Mouse (Mus musculus): ENCODE results near the gene Asic2. TPM values are rescaled to one million over a fixed set of nuclear protein-coding genes. Genes with fewer than 3 reads are reported as not detected.
A peak's percentile ranks its signal among the peaks of the same experiment; 100 is the strongest.
"Not testable (repeated sequence)": the region's sequence is repeated elsewhere in the genome, so short reads cannot be mapped to it uniquely, and the experiment has no call there.

Gene Asic2
- total RNA-seq, 2 experiments from 2014 or later: 2.6 to 4.8 TPM

DNA sequence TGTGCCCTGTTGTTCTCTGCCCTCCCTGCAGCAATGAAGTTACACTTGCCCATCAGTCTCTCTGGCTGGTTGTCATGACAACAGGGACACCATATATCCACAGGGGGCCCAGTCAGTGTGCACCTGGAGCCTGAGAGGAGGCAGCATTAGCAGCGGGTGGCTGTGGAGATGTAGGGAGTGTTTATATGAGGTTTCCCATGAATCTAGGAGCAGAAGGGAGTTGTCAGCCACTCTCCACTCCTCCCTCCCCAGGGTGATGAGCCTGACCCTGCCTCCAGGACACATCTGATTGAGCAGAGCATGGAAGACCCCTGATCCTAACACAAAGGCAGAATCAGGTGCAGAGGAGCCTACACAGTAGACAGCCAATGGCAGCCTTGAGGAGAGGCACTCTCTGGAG is 514.1 kb downstream of the Asic2 start:
- no peak for DNase-seq

DNA sequence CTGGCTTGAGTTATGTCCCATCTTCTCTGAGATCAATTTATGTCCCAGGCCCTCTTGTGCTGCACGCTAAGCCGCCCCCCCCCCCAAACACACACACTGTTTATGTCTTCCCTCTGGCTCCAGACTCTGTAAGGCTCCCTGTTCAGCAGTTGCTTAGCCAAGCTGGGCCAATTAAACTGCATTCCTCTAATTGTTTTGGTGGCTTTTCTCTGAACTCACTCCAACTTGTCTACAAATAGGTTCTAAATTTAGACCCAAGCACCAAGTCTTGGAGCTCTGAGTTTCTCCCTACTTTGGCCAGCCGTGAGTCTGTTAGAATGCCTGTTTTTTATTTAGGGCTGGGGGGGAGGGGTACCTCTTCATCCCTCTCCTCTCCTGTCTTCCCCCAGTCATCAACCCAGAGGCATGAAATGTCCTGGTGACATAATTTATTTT is 519.0 kb downstream of the Asic2 start:
- DNase-seq: no peak

DNA sequence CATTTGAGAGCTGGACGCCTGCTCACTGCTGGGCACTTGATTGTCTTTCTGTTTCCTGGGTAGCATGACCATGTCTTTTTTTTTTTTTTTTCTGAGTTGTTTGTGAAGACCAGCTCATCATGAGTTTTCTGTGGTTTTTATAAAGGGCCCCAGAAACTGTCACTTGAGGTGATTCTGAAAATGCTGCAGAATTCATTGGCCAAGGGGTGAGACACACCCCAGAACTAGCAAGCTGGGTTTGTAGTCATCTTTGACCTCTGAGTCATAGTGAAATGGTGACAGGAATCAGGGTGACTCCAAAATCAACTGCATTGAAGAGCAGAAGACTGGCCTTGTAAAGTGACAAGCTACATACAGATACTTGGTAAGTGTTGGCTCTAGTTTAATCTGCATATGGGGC is 521.9 kb downstream of the Asic2 start:
- DNase-seq: no peak

DNA sequence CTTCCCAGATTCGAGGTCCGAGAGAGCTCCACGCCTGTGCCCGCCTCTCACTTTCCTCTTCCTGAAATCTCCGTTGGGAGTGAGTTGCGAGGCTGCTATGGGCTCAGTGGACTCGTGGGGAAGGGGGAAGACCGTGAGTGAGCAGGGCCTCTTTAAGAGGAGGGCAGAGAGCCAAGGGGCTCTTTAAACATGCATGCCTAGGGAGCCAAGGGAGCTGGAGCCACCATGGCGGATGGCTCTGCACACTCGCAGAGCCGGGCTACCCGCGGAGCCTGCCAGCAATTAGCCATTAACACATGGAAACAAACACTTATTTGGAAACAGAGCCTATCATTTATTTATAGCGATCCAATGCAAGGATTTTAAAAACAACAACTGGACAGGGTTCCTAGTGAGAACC is 541.4 kb downstream of the Asic2 start:
- no peak for DNase-seq

DNA sequence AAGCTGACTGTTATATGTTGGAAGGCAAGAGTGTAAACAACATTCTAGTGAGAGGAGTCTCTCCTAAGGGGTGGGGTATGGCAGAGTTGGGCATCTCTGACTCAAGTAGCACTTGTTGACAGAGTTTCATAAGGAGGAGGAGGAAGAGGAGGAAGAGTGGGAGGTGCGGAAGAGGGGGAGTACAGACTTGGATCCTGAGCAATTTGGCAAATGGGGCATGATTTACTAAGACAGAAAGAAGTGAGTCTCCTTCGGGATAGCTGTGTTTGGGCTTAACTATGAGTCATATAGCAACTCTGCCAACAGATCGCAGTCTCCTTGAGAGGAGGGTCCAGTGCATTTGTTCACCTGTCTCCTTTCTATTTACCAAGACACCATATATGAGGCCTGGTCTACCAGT is 549.1 kb downstream of the Asic2 start:
- DNase-seq: no peak

DNA sequence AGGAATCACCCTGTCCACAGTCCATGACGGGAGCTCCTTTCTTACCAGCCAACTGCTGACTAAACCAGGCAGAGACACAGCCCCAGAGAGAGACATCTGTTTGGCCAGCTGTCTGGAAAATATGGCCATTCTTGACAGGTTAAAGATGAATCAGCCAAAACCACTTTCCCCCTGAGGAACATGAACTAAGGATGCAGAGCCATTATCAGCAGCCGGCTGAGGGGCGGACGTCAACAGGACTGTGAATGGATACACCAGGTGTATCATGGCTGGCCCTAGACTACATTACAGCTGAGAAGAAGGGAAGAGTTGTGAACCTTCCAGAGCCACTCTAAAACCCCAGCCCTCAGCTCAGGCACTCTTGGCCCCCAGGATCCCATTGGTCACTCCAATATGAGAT is 550.2 kb downstream of the Asic2 start:
- no peak for DNase-seq

DNA sequence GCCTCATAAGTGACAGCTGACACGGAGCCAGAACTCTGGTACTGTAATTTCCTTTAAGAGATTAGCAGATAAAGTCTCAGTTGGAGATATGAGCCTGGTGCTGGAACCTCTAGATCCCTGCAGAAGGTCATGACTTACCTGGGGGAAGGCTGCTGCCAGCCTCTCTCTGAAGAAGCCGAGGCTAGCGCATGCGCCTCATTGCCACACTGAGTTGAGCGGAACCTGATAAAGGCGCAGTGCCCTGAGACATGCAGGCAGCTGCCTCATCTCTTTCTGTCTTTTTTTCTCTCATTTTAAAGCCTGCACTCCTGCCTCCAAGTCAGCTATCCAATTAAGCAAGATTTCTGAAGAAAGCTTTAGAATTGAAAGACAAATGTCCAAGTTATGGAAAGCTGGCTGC is 551.9 kb downstream of the Asic2 start:
- no peak for DNase-seq

DNA sequence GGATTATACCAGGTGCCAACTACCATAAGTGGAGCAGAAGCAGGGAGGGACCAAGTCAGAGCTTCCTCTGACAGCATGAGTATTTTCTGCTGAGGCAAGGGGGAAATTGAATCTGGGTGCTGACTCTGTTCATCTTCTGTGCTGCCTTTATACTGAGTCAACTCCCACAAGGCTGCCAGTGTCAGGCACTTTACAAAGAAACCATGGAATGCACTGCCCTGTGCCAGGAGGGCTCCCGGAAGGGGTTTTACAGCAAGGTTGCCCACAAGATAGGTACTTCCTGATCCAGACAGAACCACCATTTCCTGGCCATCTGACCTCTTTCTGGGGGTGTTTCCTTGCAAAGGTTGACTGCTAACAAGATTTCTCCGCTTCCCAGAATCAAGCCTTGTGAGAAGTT is 553.7 kb downstream of the Asic2 start:
- DNase-seq: no peak

DNA sequence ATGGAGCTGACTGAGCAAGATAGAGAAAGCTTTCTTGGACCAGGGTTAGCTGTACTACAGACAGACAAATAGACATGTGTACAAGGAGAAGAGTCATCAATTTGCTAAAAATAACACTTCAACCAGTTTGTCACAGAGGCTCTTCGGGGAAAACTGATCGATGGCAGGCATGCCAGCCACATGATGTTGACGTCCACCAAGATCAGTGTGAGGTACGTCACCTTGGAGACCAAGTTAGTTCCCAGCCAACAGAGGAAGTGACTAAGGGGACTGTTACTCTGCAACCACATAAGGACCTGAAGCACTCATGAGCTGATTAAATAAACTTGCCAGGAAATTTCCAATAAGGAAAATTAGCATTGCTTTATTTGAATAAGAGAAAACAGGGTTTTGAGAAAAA is 557.0 kb downstream of the Asic2 start:
- DNase-seq: no peak

DNA sequence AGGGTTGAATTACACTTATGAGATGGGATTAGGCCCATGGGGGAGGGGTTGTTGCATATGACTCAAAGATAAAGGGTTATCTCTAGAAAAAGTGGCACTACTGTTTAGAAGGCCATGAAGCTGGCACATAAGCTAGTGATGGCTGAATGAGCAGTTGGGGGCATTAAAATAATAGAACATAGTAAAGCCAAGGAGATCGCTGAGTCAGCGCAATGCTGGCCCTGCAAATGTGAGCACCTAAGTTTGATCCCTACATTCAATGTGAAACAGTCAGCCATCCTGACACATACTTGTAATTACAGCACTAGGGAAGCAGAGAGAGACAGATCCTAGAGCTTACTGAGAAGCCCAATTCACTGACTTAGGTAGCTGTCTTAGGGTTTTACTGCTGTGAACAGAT is 562.3 kb downstream of the Asic2 start:
- no peak for DNase-seq

DNA sequence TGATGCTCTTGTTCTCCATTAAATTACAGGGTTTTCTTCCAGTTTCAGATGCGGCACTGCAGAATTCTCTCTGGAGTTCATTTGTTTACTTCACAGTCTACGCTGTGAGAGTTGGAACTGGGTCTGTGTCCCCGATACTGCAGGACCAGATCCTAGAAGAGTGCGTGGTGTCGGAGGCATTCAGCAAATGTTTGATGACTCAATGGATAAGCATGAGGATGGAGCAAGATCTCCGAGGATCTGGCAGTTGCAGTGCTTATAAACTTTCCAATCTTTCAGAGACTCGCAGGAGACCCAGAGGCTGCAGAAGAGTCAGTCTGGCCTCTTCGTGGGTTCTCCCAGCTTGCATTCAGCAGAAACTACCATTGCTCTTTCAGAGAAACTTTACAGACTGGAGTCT is 566.0 kb downstream of the Asic2 start:
- no peak for DNase-seq

DNA sequence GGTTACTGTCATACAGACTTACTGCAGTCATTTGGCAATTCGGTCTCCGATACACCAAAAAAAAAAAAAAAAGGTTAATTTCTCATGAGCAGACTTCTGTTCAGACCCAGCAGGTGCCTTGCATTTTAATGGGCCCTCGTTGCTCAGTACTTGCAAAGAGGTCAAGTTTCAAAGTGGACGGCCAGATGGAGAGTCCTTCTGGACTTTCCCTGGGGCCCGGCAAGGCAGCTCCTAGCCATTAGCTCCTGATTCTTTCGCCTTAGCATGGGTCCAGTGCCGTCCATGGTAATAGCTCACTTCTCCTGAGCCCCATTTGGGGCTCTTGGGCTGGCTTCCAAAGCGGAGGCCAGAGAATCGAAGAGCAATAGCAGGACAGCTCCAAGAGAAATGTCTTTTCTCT is 575.4 kb downstream of the Asic2 start:
- no peak for DNase-seq

DNA sequence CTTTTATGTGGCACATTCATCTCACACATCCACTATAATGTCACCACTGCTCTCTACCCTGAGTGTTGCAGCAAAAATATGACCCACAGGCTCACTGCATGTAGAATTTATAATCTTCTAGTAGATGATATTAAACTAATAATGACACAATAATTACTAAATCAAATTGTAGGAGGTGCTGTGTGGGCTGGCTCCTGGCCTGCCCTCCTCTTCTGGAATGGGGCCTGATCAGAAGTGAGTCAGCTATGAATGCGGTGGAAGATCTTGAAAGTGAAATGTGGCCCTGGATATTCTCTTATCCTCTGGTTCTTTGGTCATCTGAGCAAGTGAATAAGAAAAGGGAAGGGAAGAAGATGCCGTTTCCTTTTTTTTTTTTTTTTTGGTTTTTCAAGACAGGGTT is 582.1 kb downstream of the Asic2 start:
- no peak for DNase-seq

DNA sequence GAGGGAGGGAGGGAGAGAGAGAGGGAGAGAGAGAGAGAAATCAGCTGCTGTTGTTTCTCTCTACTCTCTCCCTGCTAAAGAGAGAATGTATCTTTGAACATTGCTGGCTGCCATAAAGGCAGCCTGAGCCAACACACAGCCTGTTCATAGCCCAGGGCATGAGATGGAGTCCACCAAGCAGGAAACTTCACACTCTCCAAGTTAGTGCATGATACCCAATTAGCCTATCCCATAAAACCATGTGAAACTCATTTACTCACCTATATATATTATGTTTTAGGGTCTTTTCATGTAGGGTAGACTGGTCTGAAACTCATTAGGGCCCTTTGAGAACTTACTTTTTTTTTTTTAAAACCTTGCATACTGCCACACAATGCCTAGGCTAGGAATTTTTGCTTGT is 582.7 kb downstream of the Asic2 start:
- no peak for DNase-seq

DNA sequence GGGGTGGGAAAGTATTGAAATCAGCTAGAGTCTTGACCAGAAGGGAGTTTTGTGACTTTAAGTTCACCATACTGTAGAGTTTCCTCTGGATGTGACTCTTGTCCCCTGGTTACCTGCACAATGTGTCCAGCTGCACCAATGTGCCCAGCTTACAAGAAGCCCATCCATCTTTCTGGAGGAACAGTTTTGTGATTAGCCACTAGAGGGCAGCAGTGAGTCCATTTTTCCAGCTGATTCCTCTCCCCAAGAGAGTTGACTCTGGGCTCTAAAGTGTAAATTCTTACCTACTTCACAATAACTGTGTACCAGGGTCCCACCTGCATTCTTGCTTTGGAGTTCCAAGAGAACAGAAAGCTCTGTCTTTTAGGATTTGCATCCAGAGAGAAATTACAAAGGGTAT is 593.4 kb downstream of the Asic2 start:
- DNase-seq: peak; percentile 64

DNA sequence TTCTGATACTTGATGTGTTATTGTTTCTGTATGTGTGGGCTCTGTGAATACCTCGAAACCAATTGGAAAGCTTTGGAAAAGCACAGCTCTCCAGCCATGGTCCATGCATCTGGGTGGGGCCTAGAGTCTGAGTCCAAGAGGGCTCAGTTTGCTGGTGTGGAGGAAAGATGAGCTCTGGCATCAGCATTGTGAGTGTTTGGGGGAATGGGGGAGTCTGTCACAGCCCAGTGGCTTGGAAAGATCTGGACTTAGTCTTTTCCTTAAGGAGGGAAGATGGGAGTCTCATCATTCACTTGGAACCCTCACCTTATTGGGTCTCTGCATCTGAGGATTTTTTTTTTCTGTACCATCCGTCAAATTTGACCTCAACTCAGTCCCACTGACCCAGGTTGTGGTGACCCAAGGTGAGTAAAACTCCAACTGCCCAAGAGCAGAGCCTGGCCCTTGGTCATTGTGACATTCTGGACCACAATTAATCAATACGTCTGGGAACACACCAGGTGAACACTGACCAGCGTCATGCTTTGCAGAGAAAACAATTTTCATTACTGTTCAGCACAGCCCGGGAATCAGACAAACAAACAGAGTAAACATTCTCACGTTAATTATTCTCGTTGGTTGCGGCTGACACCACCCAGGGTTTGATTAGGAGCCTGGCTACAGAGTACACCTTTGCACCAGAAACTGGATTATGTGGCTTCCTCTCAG is 594.1 kb downstream of the Asic2 start:
- DNase-seq: no peak

DNA sequence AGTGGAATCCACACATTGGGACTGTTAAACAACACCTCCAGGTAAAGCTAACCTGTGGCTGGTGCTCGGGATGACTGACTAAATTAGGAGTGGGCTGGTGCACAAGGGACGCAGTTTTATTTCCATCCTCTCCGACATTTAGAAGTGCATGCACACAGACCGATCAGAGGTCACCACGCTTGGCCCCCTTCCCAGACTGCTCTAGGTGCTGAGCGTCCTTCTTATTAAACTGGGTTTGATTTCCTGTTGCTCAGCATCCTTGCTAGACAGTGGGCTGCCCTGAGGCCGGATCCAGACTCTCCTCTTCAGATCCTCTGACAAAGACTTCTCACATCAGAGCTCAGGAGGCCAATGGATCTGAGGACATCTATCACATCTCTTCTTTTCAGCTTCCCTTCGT is 596.7 kb downstream of the Asic2 start:
- DNase-seq: peak; percentile 75

DNA sequence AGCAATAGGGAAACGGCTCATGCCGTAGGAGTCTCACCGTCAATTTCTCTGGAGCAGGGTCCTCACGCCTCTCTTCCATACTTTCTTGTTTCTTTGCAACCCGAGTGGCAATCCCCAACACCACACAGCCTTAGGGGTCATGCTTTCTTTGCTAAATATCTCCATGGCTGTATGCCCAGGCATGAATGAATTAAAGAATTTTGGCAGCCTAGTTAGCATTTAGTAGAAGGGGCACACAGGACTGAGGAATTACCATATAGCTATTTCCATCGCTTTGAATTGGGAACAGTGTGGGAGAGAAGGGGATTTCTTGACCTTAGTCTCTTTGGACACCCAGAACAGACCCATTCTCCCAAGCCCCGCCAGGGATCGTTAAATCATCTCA is 597.8 kb downstream of the Asic2 start:
- no peak for DNase-seq

DNA sequence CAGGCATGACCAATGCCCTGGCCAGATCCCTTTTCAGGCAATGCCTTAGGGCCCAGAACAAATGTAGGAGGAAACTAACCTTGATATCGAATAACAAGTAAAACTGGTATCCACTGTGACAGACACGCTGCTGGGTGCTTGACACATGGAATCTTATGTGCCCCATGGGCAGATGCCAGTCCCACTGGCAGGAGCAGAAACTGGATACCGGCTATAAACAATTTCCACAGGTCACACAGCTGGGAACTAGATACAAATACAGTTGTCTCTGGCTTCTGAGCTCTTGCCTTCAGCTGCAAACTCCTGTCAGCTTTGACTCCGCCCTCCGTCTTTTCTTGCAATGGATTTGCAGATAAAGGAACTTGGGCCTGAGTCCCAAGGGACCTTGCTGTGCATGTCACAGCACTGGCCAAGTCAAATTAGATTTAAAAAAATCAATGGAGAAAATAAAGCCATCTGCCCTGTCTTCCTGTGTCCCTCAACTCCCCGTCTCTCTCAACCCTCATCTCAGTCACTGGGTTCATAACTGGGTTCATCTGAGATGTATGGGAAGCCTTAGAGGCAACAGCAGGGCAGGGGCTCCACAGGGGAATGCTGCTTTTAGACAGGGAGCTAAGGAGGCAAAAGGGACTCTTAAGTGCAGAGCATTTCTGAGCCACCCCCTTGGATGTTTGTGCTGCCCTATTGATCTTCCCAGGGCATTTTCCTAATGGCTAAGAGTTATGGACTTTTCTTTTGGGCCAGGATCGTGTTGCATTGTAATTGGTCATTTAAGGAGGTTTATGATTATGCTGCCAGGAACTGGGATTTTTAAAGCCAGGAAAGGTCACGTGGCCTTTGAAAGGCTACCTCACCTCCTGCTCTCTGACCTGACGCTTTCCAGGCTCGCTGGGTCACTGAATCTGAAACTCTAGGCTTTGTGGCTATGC is 598.5 kb downstream of the Asic2 start:
- DNase-seq: no peak

DNA sequence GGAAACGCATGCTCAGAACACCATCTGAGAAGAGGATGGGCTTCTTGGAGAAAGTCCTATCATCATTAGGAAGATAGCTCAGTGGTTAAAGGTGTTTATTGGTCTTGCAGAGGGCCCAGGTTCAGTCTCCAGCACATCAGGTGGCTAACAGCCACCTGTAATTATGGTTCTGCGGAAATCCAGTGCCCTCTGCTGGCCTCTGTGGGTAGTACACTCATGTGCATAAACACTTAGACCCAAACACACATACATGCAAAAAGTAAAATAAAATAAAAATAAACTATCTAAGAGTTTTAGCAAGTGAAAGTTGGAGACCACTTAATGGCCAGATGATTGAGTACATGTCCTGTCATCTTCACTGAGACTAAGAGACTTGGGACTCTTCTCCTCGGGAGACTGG is 603.8 kb downstream of the Asic2 start:
- no peak for DNase-seq

DNA sequence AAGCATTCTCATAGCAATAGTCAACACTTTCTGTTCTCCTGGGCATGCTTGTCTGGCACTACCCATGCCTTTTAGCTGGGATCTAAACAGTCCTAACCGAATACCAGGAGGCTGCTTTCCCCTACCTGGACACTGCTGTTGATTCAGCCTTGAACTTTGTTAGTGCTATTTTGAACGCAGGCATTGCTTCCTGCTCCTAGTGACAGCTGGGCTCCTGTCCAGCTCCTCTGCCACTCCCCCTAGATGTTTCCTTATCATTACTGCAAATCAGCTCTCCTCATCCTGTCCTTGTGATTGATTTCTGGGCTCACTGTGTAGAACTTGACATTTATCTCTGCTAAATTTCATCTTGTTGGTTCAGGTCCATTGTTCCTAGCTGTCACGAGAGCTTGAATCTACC is 605.8 kb downstream of the Asic2 start:
- DNase-seq: peak; percentile 60

DNA sequence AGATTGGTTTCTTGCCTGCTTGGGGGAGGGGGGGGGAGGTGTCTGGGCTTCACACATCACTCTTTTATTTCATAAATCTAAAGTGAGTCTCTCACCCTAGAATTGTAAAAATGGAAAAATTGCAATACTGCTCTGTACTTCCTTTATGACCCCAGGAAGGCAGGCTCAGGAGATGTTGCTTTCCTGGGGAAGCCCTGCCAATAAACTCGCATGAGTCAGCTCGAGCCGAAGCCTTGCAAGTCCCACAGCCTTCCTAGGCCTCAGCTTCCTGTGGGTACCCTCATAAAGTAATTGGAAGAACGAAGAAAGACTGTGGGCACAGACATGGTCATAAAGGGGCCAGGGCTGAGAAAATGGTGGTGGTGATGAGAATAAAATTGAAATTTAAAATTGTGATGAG is 607.2 kb downstream of the Asic2 start:
- peak; percentile 25 for DNase-seq

DNA sequence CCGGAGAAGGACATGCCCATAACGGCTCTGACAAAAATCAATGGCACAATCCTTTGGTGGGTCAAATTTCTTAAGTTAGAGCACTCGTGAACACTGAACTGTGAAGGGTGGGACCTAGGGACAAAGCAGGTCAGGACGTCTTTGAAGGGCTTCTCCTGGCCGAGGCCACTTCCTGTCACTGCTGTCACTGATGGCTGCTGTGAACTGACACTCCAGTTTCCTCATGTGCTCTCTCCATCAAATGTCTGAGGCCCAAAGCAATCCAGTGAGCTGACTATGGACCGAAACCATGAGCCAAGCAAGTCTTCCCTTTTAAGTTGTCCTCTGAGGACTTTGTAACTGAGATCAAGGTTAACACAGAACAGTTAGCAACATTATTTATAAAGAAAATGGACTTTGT is 617.8 kb downstream of the Asic2 start:
- not testable (repeated sequence) for DNase-seq

DNA sequence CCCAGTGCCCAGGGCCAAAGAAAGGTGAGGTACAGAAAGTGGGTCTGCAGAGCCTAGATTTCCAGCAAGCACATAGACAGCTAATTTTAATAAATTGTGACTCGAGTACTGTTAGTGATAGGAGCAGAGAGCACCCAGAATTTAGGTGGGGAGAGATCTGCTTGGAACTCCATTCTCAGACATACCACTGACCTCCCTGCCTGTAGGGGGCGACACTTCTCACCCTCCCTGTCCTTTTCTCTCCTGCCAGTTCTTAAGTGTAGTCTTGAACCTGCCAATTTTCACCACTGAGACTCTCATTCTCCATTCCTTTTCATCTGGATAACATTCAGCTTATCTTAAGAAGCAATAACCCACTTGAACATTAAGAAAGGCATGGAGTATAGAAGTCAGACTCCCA is 636.3 kb downstream of the Asic2 start:
- DNase-seq: no peak

Measured in adrenal gland, postnatal 10 days (tissue).